Mouse (Mus musculus): ENCODE data around the gene Sardh.
A peak's percentile ranks its signal among the peaks of the same experiment; 100 is the strongest.

The Sardh gene

DNA sequence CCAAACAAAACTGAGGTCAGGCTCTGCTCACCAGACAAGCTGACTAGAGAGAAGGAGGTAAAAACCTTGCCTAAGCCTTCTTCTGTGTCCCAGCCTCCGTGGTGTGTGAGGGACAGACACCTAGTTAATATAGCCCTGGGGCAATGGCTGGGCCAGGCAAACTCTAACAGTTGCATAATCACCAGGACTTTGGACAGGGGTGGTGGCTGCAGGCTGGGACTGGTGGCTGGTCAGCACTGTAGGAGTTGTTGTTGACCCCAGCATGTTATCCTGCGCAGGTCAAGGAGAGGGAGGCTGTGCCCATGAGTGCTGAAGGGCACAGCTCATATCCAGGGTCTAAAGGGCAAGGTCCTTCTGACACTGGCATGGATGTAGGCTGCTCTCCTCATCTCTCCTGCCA lies at the start of gene Sardh:
Gene Sardh (minus strand): TSS at position 127 of the 400 bp plus-strand sequence.
- no peak for DNase-seq

DNA sequence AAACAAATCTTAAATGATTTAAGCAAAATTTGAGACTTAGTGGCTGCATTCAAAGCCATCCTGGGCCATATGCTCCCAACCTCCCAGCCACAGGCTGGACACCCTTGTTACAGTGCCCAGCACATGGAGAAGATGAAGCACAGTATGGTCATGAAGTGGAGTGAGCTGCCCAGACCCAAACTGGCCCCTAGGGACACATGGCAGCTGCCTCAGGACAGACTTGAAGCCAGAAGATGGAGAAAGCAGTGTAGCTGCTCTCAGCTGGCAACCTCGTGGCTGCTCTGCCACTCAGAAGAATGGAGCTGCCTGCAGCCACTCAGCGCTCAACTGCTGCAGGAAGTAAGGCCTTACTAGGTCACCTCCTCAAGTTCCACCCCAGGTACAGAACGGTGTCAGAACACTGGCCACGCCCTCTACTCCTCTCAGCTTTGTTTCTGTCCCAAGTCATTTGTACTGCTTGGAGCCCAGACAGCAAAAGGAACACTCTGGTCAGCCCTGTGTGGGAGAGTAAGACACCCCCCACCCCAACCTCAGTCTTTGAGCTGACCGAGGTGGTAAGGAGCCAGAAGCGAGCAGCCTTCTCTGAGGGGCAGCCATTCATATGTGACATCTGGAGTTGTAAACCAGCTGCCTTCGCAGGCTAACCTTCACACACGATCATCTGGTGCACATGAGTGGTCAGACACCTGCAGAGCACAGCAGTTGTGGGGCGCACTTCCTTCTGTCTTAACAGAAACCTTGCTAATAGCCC lies 48.7 kb upstream of the Sardh start:
- no peak for DNase-seq

GRCm38 (mm10) chr2:27294777-27295176 lies 46.6 kb upstream of the Sardh start:
- no peak for DNase-seq

GRCm38 (mm10) chr2:27289019-27289418 lies 40.9 kb upstream of the Sardh start:
- DNase-seq = peak; percentile 91

DNA sequence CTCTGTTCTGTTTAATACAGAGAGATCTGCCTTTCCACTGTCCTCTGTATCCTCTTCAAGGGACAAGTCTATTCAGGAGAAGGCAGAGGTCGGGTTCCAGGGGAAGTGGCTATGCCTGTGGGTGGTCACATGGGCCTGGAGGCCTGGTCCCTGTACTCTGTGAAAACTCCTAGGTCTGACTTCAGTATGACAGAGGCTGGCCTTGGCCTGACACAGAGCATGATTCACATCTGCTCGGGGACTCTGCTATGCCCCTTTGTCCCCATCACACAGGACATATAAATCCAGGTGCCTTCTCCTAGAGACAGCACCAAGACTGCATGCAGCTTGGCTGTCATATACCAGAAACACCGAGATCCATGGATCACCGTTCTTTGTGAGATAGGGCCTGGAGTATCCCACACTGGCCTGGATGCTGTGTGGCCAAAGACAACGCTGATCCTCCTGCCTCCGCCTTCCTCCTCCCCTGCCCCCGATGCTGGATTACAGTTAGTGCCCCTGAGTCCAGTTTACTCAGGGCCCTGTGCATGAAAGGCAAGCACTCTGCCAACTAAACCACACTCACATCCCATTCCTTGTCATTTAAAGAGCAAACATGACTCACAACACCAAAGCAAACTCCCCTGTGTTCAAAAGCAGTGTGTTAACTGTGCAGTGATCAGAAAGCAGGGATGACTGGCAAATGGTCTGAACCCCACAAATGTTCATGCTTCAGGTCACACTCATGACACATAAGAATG lies 39.0 kb upstream of the Sardh start:
- DNase-seq = no peak

DNA sequence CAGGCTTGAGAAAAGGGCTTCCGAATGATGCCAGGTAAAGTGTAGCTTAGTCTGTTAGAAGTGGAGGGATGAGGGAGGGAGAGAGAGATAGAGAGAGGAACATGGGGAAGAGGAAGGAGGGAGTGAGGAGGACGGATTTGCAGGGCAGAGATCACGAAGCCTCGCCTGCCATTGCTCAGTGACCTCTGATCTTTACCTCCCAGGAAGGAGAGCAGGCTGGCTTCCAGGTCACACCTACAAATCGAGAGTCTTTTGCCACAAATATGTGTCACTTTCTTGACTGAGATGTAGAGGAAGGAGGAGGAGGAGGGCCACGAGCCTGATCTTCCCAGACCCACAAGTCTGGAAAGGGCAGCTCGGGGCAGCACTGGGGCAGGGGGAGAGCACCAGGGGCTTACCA lies 36.3 kb upstream of the Sardh start:
- DNase-seq = no peak

DNA sequence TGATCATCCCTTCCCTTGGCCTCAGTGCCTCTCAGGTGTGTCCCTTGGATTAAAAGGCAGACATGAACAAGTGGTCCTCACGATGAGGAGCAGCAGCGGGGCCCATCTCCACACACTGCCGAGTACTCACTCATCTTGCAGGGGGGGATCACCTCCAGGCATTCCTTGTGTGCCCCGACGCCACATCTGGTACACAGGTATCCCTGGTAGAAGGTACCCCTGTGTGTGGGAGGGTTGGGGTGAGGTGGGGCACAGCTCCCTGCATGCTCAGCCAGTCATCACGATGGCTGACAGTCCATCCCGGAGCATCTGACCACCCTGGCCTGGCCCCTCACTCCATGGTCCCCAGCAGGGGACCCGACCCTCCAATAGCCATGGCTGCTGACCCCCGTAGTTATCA lies 33.6 kb upstream of the Sardh start:
- DNase-seq = no peak

DNA sequence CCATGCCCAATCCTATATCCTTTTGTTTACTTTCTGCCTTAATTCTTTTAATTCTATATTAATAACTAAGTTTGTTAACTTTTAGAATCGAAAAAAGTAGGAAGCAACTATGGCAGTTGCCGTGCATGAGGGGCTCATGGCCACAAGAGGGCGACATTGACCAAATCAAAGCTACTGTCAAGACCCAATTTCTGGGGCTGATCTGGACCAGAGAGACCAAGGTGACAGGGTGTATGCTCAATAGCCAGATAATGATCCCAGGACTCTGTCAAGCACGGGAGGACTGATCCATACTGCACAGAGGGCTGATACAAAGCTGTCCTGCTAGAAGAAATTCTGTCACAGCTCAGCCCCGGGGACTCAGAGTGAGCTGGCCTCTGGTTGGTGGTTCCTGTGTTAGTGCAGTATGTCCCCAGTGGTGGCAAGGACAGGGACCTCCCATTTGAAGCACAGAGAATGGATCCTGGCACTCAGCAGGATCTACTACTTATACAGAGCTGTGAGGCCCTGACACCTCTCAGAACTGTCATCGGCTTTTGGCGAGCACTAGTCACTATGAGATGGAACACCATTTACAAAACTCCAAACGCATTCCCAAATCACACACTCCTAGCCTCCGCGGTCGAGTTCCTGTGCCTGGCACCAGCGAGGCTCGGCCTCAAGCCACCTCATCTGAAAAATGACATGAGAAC lies 32.9 kb upstream of the Sardh start:
- DNase-seq = peak; percentile 81

GRCm38 (mm10) chr2:27278859-27279258 lies 30.7 kb upstream of the Sardh start:
- no peak for DNase-seq

DNA sequence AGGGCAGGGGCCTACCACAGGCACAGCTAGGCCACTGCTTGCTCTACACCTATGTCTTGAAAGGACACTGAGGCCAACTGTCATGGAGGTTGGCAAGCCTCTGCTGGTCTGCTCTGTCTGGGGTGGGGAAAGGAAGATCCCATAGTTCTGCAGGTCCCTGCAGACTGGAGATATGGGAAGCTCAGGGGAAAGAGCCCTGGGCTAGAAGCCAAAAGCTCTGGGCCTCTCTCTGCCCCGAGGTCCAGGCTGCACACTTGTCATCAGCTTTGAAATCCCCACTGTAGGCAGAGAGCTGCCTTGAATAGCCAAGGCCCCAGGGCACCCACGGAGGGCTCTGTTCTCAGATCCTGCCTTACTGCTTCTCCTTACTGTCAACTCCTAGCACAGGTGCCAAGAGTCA lies 20.2 kb upstream of the Sardh start:
- no peak for DNase-seq

DNA sequence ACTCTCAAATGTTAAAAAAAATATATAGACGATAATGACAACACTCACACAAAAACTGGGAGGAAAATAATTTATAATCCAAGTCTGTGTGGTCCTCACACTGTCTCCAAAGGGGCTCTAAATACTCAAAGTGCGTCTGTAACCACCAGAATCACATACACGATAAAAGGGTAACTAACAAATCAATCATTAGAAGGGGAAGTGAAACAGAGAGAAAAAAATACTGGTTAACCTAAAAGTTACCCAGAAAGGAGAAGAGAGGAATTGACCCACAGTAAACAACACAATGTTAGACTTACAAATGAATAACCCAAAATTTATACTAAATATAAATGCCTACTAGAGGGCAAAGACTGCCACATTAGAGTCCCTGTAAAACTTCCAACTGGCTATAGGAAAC lies 17.7 kb upstream of the Sardh start:
- no peak for DNase-seq

DNA sequence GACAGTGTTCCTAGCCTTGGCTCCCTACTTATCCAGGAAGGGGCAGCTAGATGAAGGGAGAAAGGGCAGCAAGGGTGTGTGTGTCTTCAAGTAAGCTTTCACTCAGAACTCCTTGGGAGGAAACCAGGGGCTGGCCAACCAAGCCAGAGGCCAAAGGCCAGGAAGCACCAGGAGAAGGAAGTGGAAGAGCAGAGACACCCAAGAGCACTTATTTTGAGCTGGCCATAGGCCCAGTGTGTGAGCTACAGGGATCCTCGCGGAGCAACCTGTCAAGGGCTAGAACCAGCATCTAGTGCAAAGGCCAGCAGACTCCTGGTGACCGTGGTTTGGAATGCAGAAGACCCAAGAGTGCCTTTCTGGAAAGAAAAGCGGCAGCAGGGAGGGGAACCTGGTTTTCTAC lies 14.8 kb upstream of the Sardh start:
- DNase-seq = no peak

DNA sequence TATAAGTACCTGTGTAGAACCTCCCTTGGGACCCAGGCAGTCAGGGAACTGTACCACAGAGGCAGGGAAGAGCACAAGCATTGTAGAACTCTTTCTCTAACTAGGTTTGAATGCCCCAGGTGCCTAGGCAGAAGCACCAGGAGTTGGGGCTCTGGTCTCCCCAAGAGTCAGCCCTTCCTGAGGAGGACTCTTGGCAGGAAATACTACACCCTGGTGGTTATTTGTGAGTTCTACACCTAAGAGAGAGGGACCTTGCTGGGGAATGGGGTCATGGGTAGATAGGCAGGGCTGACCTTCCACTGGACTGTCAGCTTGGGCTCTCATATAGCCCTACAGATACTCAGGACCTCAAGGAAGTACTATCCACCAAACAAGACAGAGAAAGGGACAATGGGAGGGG lies 3.3 kb upstream of the Sardh start:
- no peak for DNase-seq

- no peak for DNase-seq
Observed at GRCm38 (mm10) chr2:27247487-27247863, 662 bp downstream of the Sardh start.

GRCm38 (mm10) chr2:27246712-27247486 lies 1.2 kb downstream of the Sardh start:
- DNase-seq = peak; percentile 98

- DNase-seq = no peak
Observed at GRCm38 (mm10) chr2:27245947-27246346, 2.2 kb downstream of the Sardh start.

DNA sequence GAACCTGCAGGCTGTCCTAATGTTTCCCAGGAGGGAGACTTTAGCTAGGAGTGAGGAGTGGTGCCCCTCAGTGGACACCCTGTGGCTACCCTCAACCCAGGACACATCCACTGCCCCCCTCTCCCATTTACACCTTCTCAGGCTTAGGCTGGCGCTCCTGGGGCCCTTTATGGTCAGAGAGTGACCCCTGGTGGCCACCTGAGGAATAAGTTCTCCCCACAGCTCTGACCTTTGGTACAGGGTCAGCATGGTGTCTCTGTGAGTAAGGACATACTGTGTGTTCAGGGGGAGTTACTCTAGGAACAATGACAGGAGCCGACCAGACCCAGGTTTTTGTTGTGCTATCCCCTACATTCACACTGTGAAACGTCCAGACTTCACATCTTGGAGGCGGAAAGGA lies 10.8 kb downstream of the Sardh start:
- DNase-seq = peak; percentile 74

DNA sequence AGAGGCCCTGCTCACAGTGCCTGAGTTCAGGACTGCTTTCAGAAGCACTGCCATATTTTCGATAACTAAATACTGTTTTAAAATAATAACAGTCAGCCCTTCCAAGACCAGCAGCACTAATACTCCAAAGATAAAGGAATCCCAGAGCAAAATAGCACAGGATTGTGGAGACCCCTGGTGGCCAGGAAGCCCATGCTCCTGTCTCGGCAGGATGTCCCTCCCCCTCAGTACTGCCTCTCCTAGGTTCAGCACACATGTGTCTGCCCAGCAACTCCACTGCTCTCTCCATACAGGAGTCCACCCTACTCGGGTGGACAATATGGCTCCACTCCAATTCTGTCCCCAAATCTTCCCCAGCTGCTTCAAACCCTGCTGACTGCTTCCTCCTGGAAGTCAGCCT lies 12.4 kb downstream of the Sardh start:
- DNase-seq = peak; percentile 86

- DNase-seq = peak; percentile 56
Observed at GRCm38 (mm10) chr2:27232376-27232775, 15.8 kb downstream of the Sardh start.

DNA sequence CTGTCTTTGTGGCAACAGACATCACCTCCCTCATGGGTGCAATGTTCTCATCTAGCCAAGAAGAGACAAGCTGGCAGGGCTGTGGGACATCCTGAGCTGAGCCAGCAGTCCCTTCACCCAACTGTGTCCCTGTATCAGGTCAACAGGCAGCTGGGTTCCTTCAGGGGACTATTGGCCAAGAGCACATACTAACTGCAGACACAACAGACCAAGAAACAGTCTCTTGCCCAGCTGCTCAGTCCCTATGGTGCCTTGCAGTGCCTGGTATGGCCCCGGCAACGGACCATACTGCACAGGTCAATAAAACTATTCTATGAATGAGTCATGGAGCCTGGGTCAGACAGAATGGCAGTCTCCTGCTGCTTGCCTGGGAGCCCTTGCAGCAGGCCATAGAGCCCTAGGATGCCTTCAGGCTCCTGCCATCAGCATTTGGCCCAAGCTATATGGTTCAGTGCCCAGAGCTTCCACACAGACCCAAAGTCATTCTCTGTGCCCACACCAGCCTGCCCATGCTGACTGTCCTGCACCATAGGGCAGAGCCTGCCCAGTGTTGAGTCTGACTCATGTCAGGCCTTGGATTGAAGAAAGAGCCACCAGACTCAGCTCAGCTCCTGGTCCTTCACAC lies 18.5 kb downstream of the Sardh start:
- peak; percentile 67 for DNase-seq

DNA sequence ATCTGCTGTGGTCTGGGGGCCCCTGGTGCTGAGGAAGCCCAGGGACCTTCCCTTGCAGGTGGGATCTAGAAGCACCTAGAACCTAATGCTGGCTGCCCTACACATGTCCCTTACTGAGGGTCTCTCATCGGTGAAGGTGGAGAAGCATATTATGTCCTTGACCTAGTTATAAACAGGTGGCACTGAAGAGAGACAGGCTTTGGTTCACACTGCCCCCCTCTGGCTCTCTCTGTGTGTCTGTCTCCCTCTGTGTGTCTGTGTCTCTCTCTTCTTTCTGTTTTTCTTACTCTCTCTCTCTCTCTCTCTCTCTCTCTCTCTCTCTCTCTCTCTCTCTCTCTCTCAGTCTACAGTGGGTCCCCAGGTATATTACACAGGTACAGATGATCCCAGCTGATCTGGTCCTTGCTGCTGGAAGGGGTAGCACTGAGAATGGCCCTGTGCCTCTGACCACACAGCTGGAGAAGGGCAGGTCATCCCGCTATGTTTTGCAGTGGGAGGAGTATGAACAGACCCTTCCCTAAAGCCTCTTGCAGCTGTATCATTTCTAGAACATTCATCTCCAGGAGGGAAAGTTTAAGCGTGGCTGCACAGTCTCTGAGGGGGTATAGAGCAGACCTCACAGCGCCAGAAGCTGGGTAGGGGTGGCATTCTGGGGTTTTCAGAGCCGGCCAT lies 19.2 kb downstream of the Sardh start:
- DNase-seq = no peak

- no peak for DNase-seq
Observed at GRCm38 (mm10) chr2:27226572-27226971, 21.6 kb downstream of the Sardh start.

Data from lung, postnatal 10 days (tissue).